Mouse (Mus musculus): ENCODE results near the gene Lonrf3. TPM values are rescaled to one million over a fixed set of nuclear protein-coding genes. Genes with fewer than 3 reads are reported as not detected.

Gene Lonrf3
- total RNA-seq (2014; rRNA removed) (6.2 and 11.3 TPM in 2 replicates), polyA plus RNA-seq (2015; fragmentation: Nextera tagmentation; extraction: Ambion mirVana) (0.36 and 0.64 TPM in 2 replicates)

DNA sequence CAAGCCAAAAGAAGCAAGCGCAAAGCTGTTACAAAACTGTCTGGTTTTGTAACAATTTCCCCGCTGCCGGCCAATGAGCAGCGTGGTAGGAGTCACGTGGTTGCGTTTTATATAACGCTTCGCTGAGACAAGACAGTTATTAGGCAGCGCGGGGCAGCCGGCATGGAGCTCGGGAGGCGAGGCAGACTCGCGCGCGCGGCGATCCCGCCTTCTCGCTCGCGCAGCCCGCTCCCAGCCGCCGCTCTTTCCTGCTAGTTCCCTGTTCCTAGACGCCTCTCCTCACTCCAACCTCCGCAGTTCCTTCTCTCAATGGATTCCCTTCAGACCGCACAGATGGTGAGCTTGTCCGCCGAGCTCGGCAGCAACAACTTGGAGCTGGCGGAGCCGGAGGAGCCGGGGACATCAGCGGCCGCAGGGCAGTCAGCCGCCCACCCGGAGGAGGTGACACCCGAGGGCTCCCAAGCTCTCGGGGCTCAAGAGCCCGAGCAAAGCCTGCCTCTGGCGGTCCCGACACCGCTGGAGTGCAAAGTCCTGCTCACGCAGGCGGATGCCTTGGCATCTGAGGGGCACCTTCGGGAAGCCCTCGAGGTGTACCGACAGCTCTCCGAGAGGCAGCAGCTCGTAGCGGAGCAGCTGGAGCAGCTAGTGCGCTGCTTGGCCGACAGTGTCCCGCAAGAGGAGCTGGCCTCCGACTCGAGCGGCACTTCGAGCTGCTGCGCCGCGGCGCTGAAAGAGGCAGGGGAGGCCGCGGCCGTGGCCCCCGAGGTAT, at the start of gene Lonrf3:
TSS of gene Lonrf3 (plus strand) at position 83 of the 769 bp plus-strand sequence.
- Histone ChIP-seq H3K9me3 (ENCODE audit: low read length) (no peaks in the 10 kb centered on the region), H3K36me3 (ENCODE audit: insufficient read depth) (no peaks in the 10 kb centered on the region), H3K27me3 (ENCODE audit: insufficient read depth, low read length) (no peaks in the 10 kb centered on the region), H3K4me1 (ENCODE audit: insufficient read depth) (no peaks in the 10 kb centered on the region), H3K27ac (ENCODE audit: low read depth, low read length) (no peak within 1 kb of the TSS), H3K4me2 (ENCODE audit: low read depth) (peak within 1 kb of the TSS; percentile 76), H3K4me3 (ENCODE audit: low read depth, low read length) (peak within 1 kb of the TSS; percentile 41), H3K9ac (no peak within 1 kb of the TSS)
- WGBS: 31% methylated on average over 68 of the region's 68 CpGs
- TF ChIP-seq CTCF (IDR thresholded peaks at IDR 0.05; ENCODE audit: low read depth): no peak
- DNase-seq: peak; percentile 68
- peak; percentile 88 for ATAC-seq

DNA sequence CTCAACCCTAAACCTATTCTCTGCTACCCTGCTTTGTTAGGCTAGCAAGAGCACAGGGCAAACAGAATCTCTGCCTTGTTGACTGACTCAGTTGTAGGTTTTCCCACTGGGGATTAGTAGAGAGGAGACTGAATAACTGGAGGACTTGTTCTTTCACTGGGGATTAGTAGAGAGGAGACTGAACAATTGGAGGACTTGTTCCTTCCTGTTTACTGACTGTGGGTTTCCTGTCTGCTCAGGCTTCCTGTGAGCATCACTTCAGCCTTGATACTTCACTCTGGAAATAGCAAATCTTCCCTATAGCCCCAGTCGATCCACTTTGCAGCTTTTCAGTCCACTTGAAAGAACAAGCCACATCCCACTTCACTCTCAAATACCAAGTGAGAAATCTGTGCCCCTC, 49.4 kb upstream of the Lonrf3 start:
- Histone ChIP-seq H3K4me2 (ENCODE audit: low read depth) (no peak overlapping the region), H3K4me1 (ENCODE audit: insufficient read depth) (no peaks in the 10 kb centered on the region), H3K9ac (no peak overlapping the region), H3K36me3 (ENCODE audit: insufficient read depth) (no peaks in the 10 kb centered on the region), H3K27me3 (ENCODE audit: insufficient read depth, low read length) (no peaks in the 10 kb centered on the region), H3K4me3 (ENCODE audit: low read depth, low read length) (no peak overlapping the region), H3K9me3 (ENCODE audit: low read length) (no peaks in the 10 kb centered on the region), H3K27ac (ENCODE audit: low read depth, low read length) (no peak overlapping the region)
- ATAC-seq (no peak), DNase-seq (no peak)
- WGBS: 44% methylated on average over 1 of the region's 1 CpGs
- no peak for TF ChIP-seq CTCF (IDR thresholded peaks at IDR 0.05; ENCODE audit: low read depth)

DNA sequence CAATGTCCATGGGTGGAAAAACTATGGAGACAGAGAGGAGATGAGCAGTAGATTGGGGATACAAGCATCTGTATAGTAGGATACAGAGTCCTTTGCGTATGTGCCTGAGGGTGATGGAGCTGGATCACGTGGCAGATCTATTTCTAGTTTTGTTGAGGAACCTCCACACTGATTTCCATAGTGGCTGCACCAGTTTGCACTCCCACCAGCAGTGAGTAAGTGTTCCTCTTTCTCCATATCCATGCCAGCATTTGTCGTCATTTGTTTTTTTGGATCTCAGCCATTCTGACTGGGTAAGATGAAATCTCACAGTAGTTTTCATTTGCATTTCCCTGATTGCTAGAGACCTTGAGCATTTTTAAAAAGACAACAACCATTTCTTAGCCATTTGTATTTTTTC, 16.7 kb upstream of the Lonrf3 start:
- Histone ChIP-seq H3K27ac (ENCODE audit: low read depth, low read length) (no peak overlapping the region), H3K27me3 (ENCODE audit: insufficient read depth, low read length) (no peaks in the 10 kb centered on the region)
- DNase-seq: peak; percentile 18

DNA sequence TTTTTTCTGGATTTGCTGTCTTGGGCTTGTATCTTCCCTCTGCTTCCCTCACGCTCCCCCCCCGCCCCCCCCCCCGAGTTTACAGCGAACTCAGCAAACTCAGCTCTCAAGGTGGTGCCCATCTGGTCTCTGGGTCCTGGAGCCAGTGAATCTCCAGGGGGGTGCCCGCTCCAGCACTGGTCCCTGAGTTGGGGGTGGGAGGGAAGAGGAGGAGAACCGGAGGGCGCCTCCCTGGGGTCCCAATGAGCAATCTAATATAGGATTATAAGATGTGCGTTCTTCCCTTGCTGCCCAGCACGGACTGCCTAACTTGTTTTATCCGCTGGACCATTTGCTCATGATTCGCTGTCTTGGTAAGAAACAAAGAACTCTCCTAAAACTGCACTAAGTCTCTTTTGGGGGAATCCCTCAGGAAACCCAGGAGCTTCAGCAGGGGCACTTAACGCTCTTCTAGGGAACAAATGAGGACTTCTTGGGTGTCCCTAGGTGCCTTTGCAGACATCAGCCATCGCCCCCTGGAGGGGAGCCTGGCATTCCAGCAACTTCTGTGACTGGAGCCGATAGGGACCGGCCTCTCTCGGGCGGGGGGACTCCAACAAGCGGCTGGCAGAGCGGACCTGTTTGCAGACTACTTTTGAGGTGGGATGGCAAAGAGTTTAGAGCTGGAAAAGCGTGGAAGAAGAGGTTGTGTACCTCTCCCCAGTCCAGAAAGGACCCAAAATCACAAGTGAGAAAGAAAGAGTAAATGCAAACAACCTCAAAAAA, 480 bp upstream of the Lonrf3 start:
- no peaks in the 10 kb centered on the region for H3K27me3 ChIP-seq (ENCODE audit: insufficient read depth, low read length)
- no peaks in the 10 kb centered on the region for H3K36me3 ChIP-seq (ENCODE audit: insufficient read depth)
- DNase-seq (no peak), ATAC-seq (peak; percentile 46; the same call in 1 of the 2 replicates)
- H3K4me3 ChIP-seq (ENCODE audit: low read depth, low read length): peak overlapping the region; percentile 41
- WGBS: 25% methylated on average over 20 of the region's 20 CpGs
- no peaks in the 10 kb centered on the region for H3K4me1 ChIP-seq (ENCODE audit: insufficient read depth)
- no peak overlapping the region for H3K9ac ChIP-seq
- peak overlapping the region; percentile 76 for H3K4me2 ChIP-seq (ENCODE audit: low read depth)
- peak; percentile 35 for TF ChIP-seq CTCF (IDR thresholded peaks at IDR 0.05; ENCODE audit: low read depth)
- no peaks in the 10 kb centered on the region for H3K9me3 ChIP-seq (ENCODE audit: low read length)
- H3K27ac ChIP-seq (ENCODE audit: low read depth, low read length): no peak overlapping the region

More for the DNA sequence above, 16.7 kb upstream of the Lonrf3 start:
- Histone ChIP-seq H3K4me1 (ENCODE audit: insufficient read depth) (no peaks in the 10 kb centered on the region), H3K9me3 (ENCODE audit: low read length) (no peaks in the 10 kb centered on the region), H3K4me2 (ENCODE audit: low read depth) (no peak overlapping the region), H3K9ac (no peak overlapping the region), H3K36me3 (ENCODE audit: insufficient read depth) (no peaks in the 10 kb centered on the region), H3K4me3 (ENCODE audit: low read depth, low read length) (no peak overlapping the region)
- TF ChIP-seq CTCF (IDR thresholded peaks at IDR 0.05; ENCODE audit: low read depth): no peak
- no peak for ATAC-seq
- WGBS: 59% methylated on average over 3 of the region's 3 CpGs

DNA sequence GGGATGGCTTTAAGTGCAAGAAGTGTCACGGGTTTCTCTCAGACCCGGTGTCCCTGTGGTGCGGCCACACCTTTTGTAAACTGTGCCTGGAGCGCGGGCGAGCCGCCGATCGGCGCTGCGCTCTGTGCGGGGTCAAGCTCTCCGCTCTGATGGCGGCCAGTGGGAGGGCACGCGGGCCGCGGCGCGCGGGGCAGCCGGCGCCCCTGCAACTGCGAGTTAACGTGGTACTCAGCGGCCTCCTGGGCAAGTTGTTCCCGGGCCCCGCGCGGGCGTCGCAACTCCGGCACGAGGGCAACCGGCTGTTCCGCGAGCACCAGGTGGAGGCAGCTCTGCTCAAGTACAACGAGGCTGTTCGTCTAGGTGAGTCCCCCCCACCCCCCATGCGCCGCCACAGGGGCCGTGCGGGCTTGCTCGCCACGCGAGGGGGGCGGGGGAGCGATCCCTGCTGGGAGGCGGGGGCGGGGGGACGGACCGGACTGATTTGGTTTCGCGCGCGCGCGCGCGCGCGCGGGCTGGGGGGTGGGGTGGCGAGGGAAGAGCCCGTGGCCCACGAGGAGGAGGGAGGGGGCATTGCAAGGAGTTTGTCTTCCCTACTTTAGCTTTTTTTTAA, 992 bp downstream of the Lonrf3 start:
- Histone ChIP-seq H3K4me1 (ENCODE audit: insufficient read depth) (no peaks in the 10 kb centered on the region), H3K9me3 (ENCODE audit: low read length) (no peaks in the 10 kb centered on the region), H3K4me3 (ENCODE audit: low read depth, low read length) (peak overlapping the region; percentile 41), H3K27me3 (ENCODE audit: insufficient read depth, low read length) (no peaks in the 10 kb centered on the region), H3K4me2 (ENCODE audit: low read depth) (peak overlapping the region; percentile 76), H3K27ac (ENCODE audit: low read depth, low read length) (no peak overlapping the region), H3K9ac (no peak overlapping the region), H3K36me3 (ENCODE audit: insufficient read depth) (no peaks in the 10 kb centered on the region)
- DNase-seq (peak; percentile 4), ATAC-seq (0 out of 2 replicates have a peak, but pooled peaks have one; percentile 17)
- 36% methylated on average over 66 of the region's 66 CpGs for WGBS
- no peak for TF ChIP-seq CTCF (IDR thresholded peaks at IDR 0.05; ENCODE audit: low read depth)

DNA sequence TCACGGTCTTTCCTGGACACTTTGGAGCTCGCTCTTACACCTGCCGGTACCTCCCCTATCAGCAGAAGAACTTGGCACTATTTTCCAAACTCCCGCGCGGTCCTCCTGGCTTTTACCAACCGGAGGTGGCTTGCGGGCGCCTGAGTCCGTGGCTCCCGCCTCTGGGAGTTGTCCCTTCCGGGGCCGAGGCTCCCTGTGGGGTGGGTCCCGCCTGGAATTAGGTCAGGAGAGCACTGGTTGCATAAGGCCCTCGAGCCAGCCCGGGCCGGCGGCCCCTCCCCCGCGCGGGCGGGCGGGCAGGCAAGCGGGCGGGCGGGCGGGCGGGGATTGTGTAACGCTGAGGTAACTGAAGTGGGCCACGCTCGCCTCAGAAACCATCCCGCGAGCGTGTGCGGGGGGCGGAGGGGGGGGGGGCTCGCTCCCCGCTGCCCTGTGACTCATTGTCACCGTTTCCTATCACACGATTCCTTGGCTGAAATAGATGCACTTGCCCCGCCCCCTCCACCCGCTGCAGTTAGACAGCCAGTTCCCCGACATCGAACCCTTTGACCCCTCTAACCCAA, 1.8 kb downstream of the Lonrf3 start:
- TF ChIP-seq CTCF (IDR thresholded peaks at IDR 0.05; ENCODE audit: low read depth): no peak
- Histone ChIP-seq H3K9ac (no peak overlapping the region; the same call in 1 of the 2 replicates), H3K36me3 (ENCODE audit: insufficient read depth) (no peaks in the 10 kb centered on the region), H3K9me3 (ENCODE audit: low read length) (no peaks in the 10 kb centered on the region), H3K4me2 (ENCODE audit: low read depth) (peak overlapping the region; percentile 76), H3K27ac (ENCODE audit: low read depth, low read length) (no peak overlapping the region), H3K27me3 (ENCODE audit: insufficient read depth, low read length) (no peaks in the 10 kb centered on the region), H3K4me3 (ENCODE audit: low read depth, low read length) (peak overlapping the region; percentile 41), H3K4me1 (ENCODE audit: insufficient read depth) (no peaks in the 10 kb centered on the region)
- ATAC-seq (peak; percentile 19; the same call in 1 of the 2 replicates), DNase-seq (no peak)
- 25% methylated on average over 21 of the region's 44 CpGs for WGBS
